Mouse (Mus musculus) lung, embryonic 16.5 days (tissue): ENCODE measurements around the gene D230025D16Rik. TPM values are rescaled to one million over a fixed set of nuclear protein-coding genes. Genes with fewer than 3 reads are reported as not detected.
A peak's percentile ranks its signal among the peaks of the same experiment; 100 is the strongest.

Experiments used
- ATAC-seq: fragments of 200-750 bp; cut with Nextera tagmentation; 2 replicates; pipeline ENCODE4 v1.8.0; 2017; ENCODE audit warnings: low read depth, mild to moderate bottlenecking, moderate library complexity
- H3K27ac ChIP-seq: fragments of 300-500 bp; sonication (generic); 2 replicates; pipeline ENCODE4 v1.5.1; 2014; ENCODE audit warnings: mild to moderate bottlenecking, control low read depth, low read length
- H3K27me3 ChIP-seq: fragments of 300-500 bp; sonication (generic); 2 replicates; pipeline ENCODE4 v1.6.1; 2014; ENCODE audit warnings: low read depth, low read length, mixed read lengths; ENCODE audit not compliant: control insufficient read depth, insufficient read depth
- H3K36me3 ChIP-seq: fragments of 300-500 bp; sonication (generic); 2 replicates; pipeline ENCODE4 v1.6.1; 2014; ENCODE audit warnings: low read length; ENCODE audit not compliant: control insufficient read depth, insufficient read depth
- H3K4me1 ChIP-seq: fragments of 300-500 bp; sonication (generic); replicated peaks from 2 replicates; pipeline ENCODE4 v1.6.1; 2014; ENCODE audit warnings: low read length, mixed read lengths; ENCODE audit not compliant: control insufficient read depth, insufficient read depth
- H3K4me2 ChIP-seq: fragments of 300-500 bp; sonication (generic); 2 replicates; pipeline ENCODE4 v1.6.1; 2014; ENCODE audit warnings: low read depth, low read length, control low read depth
- H3K4me3 ChIP-seq: fragments of 300-500 bp; sonication (generic); 2 replicates; pipeline ENCODE4 v1.5.1; 2014; ENCODE audit warnings: mild to moderate bottlenecking, low read length, control low read depth
- H3K9ac ChIP-seq: fragments of 300-500 bp; sonication (generic); 2 replicates; pipeline ENCODE4 v1.6.1; 2014; ENCODE audit warnings: low read length, control low read depth
- H3K9me3 ChIP-seq: fragments of 300-500 bp; sonication (generic); 2 replicates; pipeline ENCODE4 v1.6.1; 2016; ENCODE audit warnings: low read length; ENCODE audit not compliant: control insufficient read depth
- WGBS: fragments of 180-500 bp; shearing (Covaris S2); extraction: QIAGEN DNeasy Blood & Tissue Kit; methylation state at CpG from one replicate; pipeline ENCODE4 v1.1.7; 2014; 5-methylcytosine and 5-hydroxymethylcytosine counted together
- polyA plus RNA-seq: library from polyadenylated mRNA; unstranded; fragments of >200 nt; fragmentation: Nextera tagmentation; extraction: Ambion mirVana; gene quantifications from 2 replicates; pipeline ENCODE4 v1.2.1, GENCODE M21; 2015

D230025D16Rik gene
- polyA plus RNA-seq, 1 experiment from 2014 or later = 48.8 TPM

DNA sequence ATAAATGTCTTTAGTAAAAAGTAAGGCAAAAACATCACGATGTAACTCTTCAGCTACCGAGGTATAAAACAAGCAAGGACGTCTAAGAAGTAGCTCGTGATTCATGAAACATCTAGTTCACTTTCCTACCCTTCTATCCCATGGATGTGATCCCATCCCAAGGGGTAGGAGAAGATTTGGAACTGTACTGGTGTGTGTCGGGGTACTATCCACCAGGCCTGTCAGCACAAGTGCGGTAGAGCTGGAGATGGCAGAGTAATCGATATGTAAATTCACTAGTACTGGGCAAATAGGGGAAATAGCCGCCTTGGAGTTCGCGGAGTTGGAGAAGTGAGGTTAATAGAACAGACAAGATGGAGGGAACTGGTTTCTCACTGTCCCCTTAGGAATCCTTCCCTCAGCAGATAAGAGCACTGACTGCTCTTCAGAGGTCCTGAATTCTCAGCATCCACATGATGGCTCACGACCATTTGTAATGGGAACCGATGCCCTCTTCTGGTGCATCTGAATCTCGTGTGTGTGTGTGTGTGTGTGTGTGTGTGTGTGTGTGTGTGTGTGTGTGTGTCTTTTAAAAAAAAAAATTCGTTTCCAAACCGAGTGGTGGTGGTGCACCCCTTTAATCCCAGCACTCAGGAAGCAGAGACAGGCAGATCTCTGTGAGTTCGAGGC lies 38.4 kb downstream of the D230025D16Rik start:
- Histone ChIP-seq H3K4me1 (peaks cover 38% of the 10 kb centered on the region), H3K4me3 (peak overlapping the region; percentile 83), H3K27ac (no peak overlapping the region), H3K9ac (no peak overlapping the region), H3K27me3 (peaks cover 43% of the 10 kb centered on the region), H3K9me3 (peaks cover 4% of the 10 kb centered on the region; the same call in 1 of the 2 replicates), H3K4me2 (peak overlapping the region; percentile 97), H3K36me3 (no peaks in the 10 kb centered on the region)
- ATAC-seq = no peak
- WGBS = 39% methylated on average over 16 of the region's 16 CpGs

DNA sequence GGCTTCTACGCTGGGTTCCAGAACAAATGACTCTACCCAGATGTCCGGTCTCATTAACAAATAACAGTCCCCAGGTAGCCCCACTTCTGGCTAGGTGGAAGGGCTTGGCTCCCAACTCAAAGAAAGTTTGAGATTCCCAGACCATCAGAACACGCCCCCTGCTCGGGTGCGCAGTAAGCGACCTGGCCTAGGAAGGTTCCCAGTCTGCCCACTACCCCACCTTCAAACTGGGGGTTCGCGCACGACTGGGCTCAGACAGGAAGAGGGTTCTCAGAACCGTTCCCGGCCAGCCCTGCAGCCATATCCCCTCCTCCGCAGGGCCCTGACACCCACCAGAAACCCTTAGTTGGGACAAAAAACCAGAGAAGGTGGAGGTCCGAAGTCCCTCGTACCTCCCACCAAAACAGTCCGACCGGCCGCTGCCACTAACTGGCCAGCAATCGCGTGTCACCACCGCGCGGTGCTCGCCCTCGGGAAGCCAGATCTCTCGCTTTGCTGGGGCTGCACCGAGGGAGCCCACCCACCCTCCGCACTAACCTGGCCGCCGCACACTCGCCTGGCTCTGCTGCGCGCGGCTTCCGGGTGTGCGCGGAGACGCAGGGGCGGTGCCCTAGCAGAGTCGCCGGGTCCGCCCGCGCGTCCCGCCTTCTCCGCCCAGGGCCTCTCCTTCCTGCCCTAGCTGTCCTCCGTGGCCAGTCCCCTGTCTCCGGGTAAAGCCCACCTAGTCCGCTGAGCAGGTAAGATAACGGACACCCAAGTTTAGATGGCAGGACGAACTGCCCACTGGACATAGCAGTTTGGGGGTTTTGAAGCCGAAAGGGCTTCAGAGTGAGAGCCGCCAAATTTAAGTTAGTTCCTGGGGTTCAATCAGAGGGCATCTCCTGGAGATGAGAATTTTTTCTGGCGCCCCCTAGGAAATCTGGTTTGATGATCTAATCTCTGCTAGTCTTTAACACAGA lies 39.4 kb downstream of the D230025D16Rik start, which contains the start of the genes Tradd and Fbxl8:
TSS of gene Tradd (minus strand) at position 586 of the 959 bp plus-strand sequence.
TSS of gene Fbxl8 (plus strand) at position 625 of the 959 bp plus-strand sequence.
- Histone ChIP-seq H3K36me3 (no peaks in the 10 kb centered on the region), H3K9ac (peak within 1 kb of the TSS; percentile 80), H3K4me2 (peak within 1 kb of the TSS; percentile 97), H3K27ac (0 out of 2 replicates have a peak within 1 kb of the TSS, but pooled peaks have one; percentile 17), H3K4me3 (peak within 1 kb of the TSS; percentile 83), H3K4me1 (peaks cover 39% of the 10 kb centered on the region), H3K9me3 (peaks cover 4% of the 10 kb centered on the region; the same call in 1 of the 2 replicates), H3K27me3 (peaks cover 42% of the 10 kb centered on the region)
- peak; percentile 79 for ATAC-seq
- WGBS = 1% methylated on average over 42 of the region's 54 CpGs

DNA sequence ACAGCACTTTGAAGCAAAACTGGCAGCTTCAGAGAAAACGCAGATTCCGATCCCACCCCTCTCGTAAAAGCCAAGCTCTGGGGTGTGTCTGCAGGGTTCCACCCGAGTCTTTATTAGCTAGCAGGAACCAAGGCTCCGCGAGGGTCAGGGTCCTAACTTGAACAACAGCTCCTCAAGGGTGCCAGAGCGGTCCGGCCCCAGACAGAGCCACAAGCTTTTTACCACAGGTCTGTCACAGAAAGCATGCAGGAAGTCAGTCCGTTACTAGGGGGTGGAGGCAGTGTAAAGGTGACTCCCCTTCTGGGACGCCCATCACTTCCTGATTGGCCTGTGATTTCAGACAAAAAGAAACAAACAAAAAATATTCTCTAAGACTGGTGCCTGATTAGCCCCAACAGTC lies 40.2 kb downstream of the D230025D16Rik start:
- no peak for ATAC-seq
- H3K9me3 ChIP-seq = peaks cover 4% of the 10 kb centered on the region; the same call in 1 of the 2 replicates
- peak overlapping the region; percentile 83 for H3K4me3 ChIP-seq
- peaks cover 38% of the 10 kb centered on the region for H3K4me1 ChIP-seq
- WGBS = 12% methylated on average over 10 of the region's 10 CpGs
- peak overlapping the region; percentile 97 for H3K4me2 ChIP-seq
- H3K27me3 ChIP-seq = peaks cover 42% of the 10 kb centered on the region
- H3K9ac ChIP-seq = peak overlapping the region; percentile 80
- H3K27ac ChIP-seq = no peak overlapping the region
- H3K36me3 ChIP-seq = no peaks in the 10 kb centered on the region

DNA sequence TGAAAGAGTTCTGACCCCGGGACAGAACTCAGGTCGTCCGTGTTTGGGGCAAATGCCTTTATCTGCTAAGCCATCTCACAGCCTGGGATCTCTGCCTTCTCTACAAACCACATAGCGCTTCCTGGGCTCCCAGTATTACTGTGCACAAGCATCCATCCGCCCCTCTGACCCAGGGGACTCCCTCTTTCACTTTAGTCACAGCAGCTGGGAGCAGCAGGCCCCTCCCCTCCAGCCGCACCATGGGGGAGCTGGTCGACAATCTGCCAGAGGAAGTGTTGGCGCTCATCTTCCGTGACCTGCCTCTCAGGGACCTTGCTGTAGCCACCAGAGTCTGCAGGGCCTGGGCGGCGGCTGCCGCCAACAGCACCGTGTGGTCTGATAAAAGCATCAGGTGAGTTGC lies 41.8 kb downstream of the D230025D16Rik start:
- Histone ChIP-seq H3K9me3 (no peaks in the 10 kb centered on the region), H3K9ac (no peak overlapping the region), H3K4me3 (no peak overlapping the region), H3K4me2 (no peak overlapping the region), H3K27ac (no peak overlapping the region), H3K27me3 (peaks cover 50% of the 10 kb centered on the region), H3K36me3 (no peaks in the 10 kb centered on the region), H3K4me1 (peaks cover 31% of the 10 kb centered on the region)
- no peak for ATAC-seq
- WGBS = 33% methylated on average over 13 of the region's 13 CpGs

DNA sequence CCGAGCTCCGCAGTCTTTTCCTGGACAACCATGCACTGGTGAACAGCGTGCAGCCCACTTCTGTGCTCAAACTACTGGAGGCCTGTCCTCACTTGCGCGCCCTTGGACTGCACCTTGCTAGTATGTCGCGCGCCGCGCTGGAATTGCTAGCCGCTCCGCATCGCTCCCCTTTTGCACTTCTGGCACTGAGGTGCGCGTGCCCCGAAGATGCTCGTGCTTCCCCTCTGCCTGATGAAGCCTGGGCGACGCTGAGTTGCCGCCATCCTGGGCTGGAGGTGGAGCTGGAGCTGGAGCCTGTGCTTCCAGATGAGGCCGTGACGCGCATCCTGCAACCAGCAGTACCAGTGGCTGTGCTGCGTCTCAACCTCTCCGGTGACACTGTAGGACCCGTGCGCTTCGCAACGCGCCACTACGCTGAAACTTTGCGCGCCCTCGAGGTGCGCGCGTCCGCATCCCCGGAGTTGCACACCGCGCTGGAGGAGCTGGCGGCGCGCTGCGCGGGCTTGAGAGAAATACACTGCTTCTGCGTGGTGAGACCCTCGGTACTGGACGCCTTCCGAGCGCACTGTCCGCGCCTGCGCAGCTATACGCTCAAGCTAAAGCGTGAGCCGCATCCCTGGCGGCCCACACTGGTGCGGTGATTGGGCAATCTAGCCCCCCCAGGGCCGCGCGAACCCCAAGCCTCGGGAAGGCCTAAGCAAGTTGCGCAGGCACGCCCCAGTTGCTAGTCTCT lies 43.6 kb downstream of the D230025D16Rik start:
- WGBS = 3% methylated on average over 65 of the region's 65 CpGs
- Histone ChIP-seq H3K27me3 (peaks cover 63% of the 10 kb centered on the region), H3K27ac (no peak overlapping the region), H3K9me3 (no peaks in the 10 kb centered on the region), H3K4me3 (peak overlapping the region; percentile 49), H3K4me2 (peak overlapping the region; percentile 87), H3K36me3 (no peaks in the 10 kb centered on the region), H3K4me1 (peaks cover 31% of the 10 kb centered on the region), H3K9ac (peak overlapping the region; percentile 55)
- ATAC-seq = peak; percentile 27

DNA sequence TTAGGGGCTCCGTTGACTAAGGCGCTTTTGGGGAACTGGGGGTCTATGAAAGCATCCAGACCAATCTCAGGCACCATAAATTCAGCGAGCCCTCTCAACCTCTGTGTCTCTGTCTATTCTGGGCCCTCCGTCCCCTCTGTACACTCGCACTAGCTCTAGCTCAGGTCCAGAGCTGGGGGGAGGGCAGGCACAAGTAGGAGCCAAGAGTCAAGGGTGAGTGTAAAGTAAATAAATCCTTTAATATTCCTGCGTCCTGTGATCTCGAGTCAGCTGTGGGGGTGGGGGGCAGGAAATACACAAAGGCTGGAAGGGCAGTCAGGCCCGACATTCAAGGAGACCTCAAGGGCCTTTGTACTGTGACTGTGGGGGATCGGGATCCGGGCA lies 44.1 kb downstream of the D230025D16Rik start:
- peak overlapping the region; percentile 87 for H3K4me2 ChIP-seq
- WGBS = 2% methylated on average over 10 of the region's 10 CpGs
- no peaks in the 10 kb centered on the region for H3K9me3 ChIP-seq
- H3K9ac ChIP-seq = peak overlapping the region; percentile 55
- peaks cover 27% of the 10 kb centered on the region for H3K4me1 ChIP-seq
- no peaks in the 10 kb centered on the region for H3K36me3 ChIP-seq
- H3K4me3 ChIP-seq = peak overlapping the region; percentile 49
- peaks cover 65% of the 10 kb centered on the region for H3K27me3 ChIP-seq
- H3K27ac ChIP-seq = no peak overlapping the region
- ATAC-seq = peak; percentile 21

DNA sequence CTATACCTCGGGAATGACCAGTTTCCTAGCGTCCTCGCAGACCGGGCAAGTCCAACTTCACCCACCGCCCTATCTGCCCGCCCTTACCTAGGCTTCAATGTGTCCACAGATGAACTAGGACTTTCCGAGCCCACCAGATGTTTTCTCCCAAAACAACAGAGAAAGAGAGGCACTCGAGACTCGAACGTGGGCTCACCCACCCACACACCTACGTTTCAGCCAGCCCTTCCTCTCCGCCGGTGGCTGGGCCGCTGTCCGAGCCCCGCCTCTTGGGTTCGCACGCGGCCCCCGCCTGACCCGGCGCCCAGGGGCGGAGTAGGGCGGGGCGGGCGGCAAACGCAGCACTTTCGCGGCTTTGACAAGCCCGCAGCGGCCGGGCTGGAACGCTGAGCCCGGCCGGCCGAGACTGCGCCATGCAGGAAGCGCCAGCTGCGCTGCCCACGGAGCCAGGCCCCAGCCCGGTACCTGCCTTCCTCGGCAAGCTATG lies 44.6 kb downstream of the D230025D16Rik start, which contains the start of gene Hsf4:
TSS of gene Hsf4 (plus strand) at position 341 of the 487 bp plus-strand sequence.
- no peak within 1 kb of the TSS for H3K27ac ChIP-seq
- WGBS = 1% methylated on average over 42 of the region's 42 CpGs
- no peaks in the 10 kb centered on the region for H3K36me3 ChIP-seq
- H3K4me1 ChIP-seq = peaks cover 27% of the 10 kb centered on the region
- H3K27me3 ChIP-seq = peaks cover 69% of the 10 kb centered on the region
- H3K9me3 ChIP-seq = no peaks in the 10 kb centered on the region
- H3K4me2 ChIP-seq = peak within 1 kb of the TSS; percentile 87
- peak within 1 kb of the TSS; percentile 49 for H3K4me3 ChIP-seq
- ATAC-seq = peak; percentile 72
- H3K9ac ChIP-seq = peak within 1 kb of the TSS; percentile 55

DNA sequence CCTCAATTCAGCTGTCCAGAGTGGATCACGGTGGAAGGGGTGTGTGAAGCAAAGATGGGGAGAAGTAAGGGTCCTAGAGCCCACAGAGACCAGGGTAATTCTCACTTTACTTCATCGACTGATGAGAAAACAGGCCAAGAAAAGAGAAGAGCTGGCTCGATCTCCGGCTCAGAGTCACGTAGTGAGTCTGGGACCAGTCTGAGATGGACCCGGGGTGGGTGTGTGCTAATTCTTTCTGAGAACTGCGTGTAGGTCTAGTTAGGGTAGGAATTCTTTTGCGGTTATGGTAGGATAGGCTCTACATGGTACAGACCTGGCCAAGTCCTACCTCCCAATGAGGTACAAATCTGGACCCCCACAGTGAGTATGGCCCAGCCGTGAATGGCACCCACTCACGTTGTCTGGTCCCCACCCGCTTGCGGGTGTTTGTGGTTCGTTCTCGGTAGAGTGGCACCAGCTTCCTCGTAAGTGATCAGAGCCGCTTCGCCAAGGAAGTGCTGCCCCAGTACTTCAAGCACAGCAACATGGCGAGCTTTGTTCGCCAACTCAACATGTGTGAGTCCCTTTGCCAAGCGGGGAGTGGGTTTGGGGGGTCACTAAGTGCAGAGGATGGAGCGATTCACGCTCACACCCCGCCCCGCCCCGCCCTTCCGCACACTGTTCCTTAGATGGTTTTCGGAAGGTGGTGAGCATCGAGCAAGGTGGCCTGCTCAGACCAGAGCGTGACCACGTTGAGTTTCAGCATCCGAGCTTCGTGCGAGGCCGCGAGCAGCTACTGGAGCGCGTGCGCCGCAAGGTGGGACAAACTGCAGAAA lies 45.4 kb downstream of the D230025D16Rik start:
- Histone ChIP-seq H3K27me3 (peaks cover 77% of the 10 kb centered on the region), H3K27ac (no peak overlapping the region), H3K9me3 (no peaks in the 10 kb centered on the region), H3K4me2 (peak overlapping the region; percentile 87), H3K4me3 (peak overlapping the region; percentile 49), H3K36me3 (no peaks in the 10 kb centered on the region), H3K4me1 (peaks cover 21% of the 10 kb centered on the region), H3K9ac (peak overlapping the region; percentile 55)
- WGBS = 8% methylated on average over 39 of the region's 39 CpGs
- ATAC-seq = no peak
